Mouse (Mus musculus) cerebellum, adult 2 months (tissue): ENCODE data around the gene Igsf11. TPM values are rescaled to one million over a fixed set of nuclear protein-coding genes. Genes with fewer than 3 reads are reported as not detected.

Experiments used
- DNase-seq, 2 experiments: peaks; one replicate each; pipeline ENCODE4 v3.0.0; 2021
- H3K27ac ChIP-seq: fragments of 200-500 bp; 2 replicates; pipeline ENCODE4 v1.5.1; 2012; ENCODE audit warnings: low read length, control low read depth, inconsistent platforms; ENCODE audit not compliant: insufficient read depth
- H3K27me3 ChIP-seq: fragments of 200-500 bp; 2 replicates; pipeline ENCODE4 v1.6.1; 2012; ENCODE audit warnings: inconsistent platforms, mild to moderate bottlenecking, low read length, moderate library complexity; ENCODE audit not compliant: control insufficient read depth, insufficient read depth
- H3K4me1 ChIP-seq: fragments of 200-500 bp; 2 replicates; pipeline ENCODE4 v1.6.1; 2011; ENCODE audit warnings: low read length; ENCODE audit not compliant: control insufficient read depth, insufficient read depth
- H3K4me3 ChIP-seq: fragments of 200-500 bp; replicated peaks from 2 replicates; pipeline ENCODE3; 2011; ENCODE audit warnings: mild to moderate bottlenecking, low read depth, low read length, control low read depth; ENCODE audit not compliant: insufficient read depth
- CTCF ChIP-seq: fragments of 200-500 bp; IDR thresholded peaks from 2 replicates; pipeline ENCODE4 v1.5.1; 2011; ENCODE audit warnings: low read depth, mild to moderate bottlenecking, control low read depth, low read length, moderate library complexity, borderline replicate concordance; ENCODE audit not compliant: insufficient read depth
- POLR2A ChIP-seq: fragments of 200-500 bp; IDR thresholded peaks from 2 replicates; pipeline ENCODE4 v1.6.1; 2011; ENCODE audit warnings: low read length, control low read depth, borderline replicate concordance; ENCODE audit not compliant: insufficient read depth
- WGBS: fragments of 180-500 bp; shearing (Covaris S2); methylation state at CpG from one replicate; pipeline ENCODE4 v1.1.7; 2018; 5-methylcytosine and 5-hydroxymethylcytosine counted together
- polyA plus RNA-seq: library from polyadenylated mRNA; depleted of rRNA; stranded (reverse); fragments of >200 nt; gene quantifications from 2 replicates; pipeline ENCODE4 v1.2.3, GENCODE M21; 2012; rRNA removed

Gene Igsf11
- polyA plus RNA-seq, 1 experiment: 20.1 TPM

GRCm38 (mm10) chr16:39048889-39049288 is 156.4 kb downstream of the Igsf11 start:
- WGBS: 9% methylated on average over 4 of the region's 4 CpGs
- Histone ChIP-seq H3K4me1 (no peaks in the 10 kb centered on the region), H3K27me3 (no peaks in the 10 kb centered on the region), H3K27ac (no peak overlapping the region), H3K4me3 (no peak overlapping the region)
- peak; percentile 27 to 37 for DNase-seq
- TF ChIP-seq POLR2A: no peak
- TF ChIP-seq CTCF: peak; percentile 81

- H3K27me3 ChIP-seq: no peaks in the 10 kb centered on the region
- H3K4me1 ChIP-seq: no peaks in the 10 kb centered on the region
- TF ChIP-seq POLR2A (no peak), CTCF (peak; percentile 88)
- no peak overlapping the region for H3K27ac ChIP-seq
- WGBS: 1% methylated on average over 2 of the region's 2 CpGs
- no peak overlapping the region for H3K4me3 ChIP-seq
- peak; percentile 51 to 71 for DNase-seq
Measured at GRCm38 (mm10) chr16:39052971-39053370, 160.5 kb downstream of the Igsf11 start.

- no peak for DNase-seq
- 89% methylated on average over 2 of the region's 2 CpGs for WGBS
- H3K4me1 ChIP-seq: no peaks in the 10 kb centered on the region
- no peak overlapping the region for H3K27ac ChIP-seq
- no peak for TF ChIP-seq CTCF
- TF ChIP-seq POLR2A: no peak
- no peaks in the 10 kb centered on the region for H3K27me3 ChIP-seq
- no peak overlapping the region for H3K4me3 ChIP-seq
Measured at GRCm38 (mm10) chr16:39053779-39054178, 161.3 kb downstream of the Igsf11 start.

- DNase-seq: peak in 1 of 2 experiments; percentile 16
Measured at GRCm38 (mm10) chr16:39056061-39056460, 163.6 kb downstream of the Igsf11 start.

GRCm38 (mm10) chr16:39056961-39057360 is 164.5 kb downstream of the Igsf11 start:
- TF ChIP-seq CTCF (no peak), POLR2A (no peak)
- no peak overlapping the region for H3K4me3 ChIP-seq
- no peaks in the 10 kb centered on the region for H3K4me1 ChIP-seq
- no peak overlapping the region for H3K27ac ChIP-seq
- no peak for DNase-seq
- WGBS: 84% methylated on average over 12 of the region's 12 CpGs
- H3K27me3 ChIP-seq: no peaks in the 10 kb centered on the region

More at GRCm38 (mm10) chr16:39056061-39056460, 163.6 kb downstream of the Igsf11 start:
- Histone ChIP-seq H3K27me3 (no peaks in the 10 kb centered on the region), H3K27ac (no peak overlapping the region), H3K4me1 (no peaks in the 10 kb centered on the region), H3K4me3 (no peak overlapping the region)
- 23% methylated on average over 6 of the region's 6 CpGs for WGBS
- TF ChIP-seq CTCF: peak; percentile 42; the same call in 1 of the 2 replicates
- TF ChIP-seq POLR2A: no peak

GRCm38 (mm10) chr16:39058869-39059268 is 166.4 kb downstream of the Igsf11 start:
- no peaks in the 10 kb centered on the region for H3K4me1 ChIP-seq
- no peak overlapping the region for H3K4me3 ChIP-seq
- TF ChIP-seq CTCF (no peak), POLR2A (no peak)
- H3K27ac ChIP-seq: no peak overlapping the region
- 100% methylated on average over 2 of the region's 2 CpGs for WGBS
- DNase-seq: no peak
- no peaks in the 10 kb centered on the region for H3K27me3 ChIP-seq

- Histone ChIP-seq H3K4me3 (no peak overlapping the region), H3K4me1 (no peaks in the 10 kb centered on the region), H3K27me3 (no peaks in the 10 kb centered on the region), H3K27ac (no peak overlapping the region)
- 35% methylated on average over 5 of the region's 5 CpGs for WGBS
- DNase-seq: peak in 1 of 2 experiments; percentile 10
- TF ChIP-seq CTCF (peak; percentile 18; the same call in 1 of the 2 replicates), POLR2A (no peak)
Measured at GRCm38 (mm10) chr16:39062596-39062995, 170.1 kb downstream of the Igsf11 start.

GRCm38 (mm10) chr16:39065576-39065975 is 173.1 kb downstream of the Igsf11 start:
- WGBS: 59% methylated on average over 5 of the region's 5 CpGs
- TF ChIP-seq CTCF (no peak), POLR2A (no peak)

GRCm38 (mm10) chr16:39071431-39071830 is 179.0 kb downstream of the Igsf11 start:
- no peak overlapping the region for H3K27ac ChIP-seq
- 32% methylated on average over 3 of the region's 3 CpGs for WGBS

More at GRCm38 (mm10) chr16:39065576-39065975, 173.1 kb downstream of the Igsf11 start:
- no peaks in the 10 kb centered on the region for H3K27me3 ChIP-seq
- no peak for DNase-seq
- H3K4me1 ChIP-seq: no peaks in the 10 kb centered on the region
- H3K4me3 ChIP-seq: no peak overlapping the region
- H3K27ac ChIP-seq: no peak overlapping the region

More at GRCm38 (mm10) chr16:39071431-39071830, 179.0 kb downstream of the Igsf11 start:
- no peak for DNase-seq
- H3K4me3 ChIP-seq: no peak overlapping the region
- no peaks in the 10 kb centered on the region for H3K4me1 ChIP-seq
- H3K27me3 ChIP-seq: no peaks in the 10 kb centered on the region
- TF ChIP-seq POLR2A (no peak), CTCF (no peak)

Other genes with a start within 250 kb of the Igsf11 start
- gene Arhgap31, start 179.4 kb upstream of the Igsf11 start, polyA plus RNA-seq: 17.3 and 17.8 TPM in 2 replicates
- gene B4galt4, start 150.4 kb upstream of the Igsf11 start, polyA plus RNA-seq: 18.0 and 19.9 TPM in 2 replicates
- gene Upk1b, start 92.3 kb upstream of the Igsf11 start, polyA plus RNA-seq: 0.31 and 0.33 TPM in 2 replicates
- not detected in 2 replicates for gene 4930435E12Rik, start 63.9 kb upstream of the Igsf11 start, polyA plus RNA-seq